Mouse (Mus musculus): ENCODE measurements at regions not wholly inside any gene's neighbourhood (a gene's known extent, or its start where the extent isn't known, plus 50 kb on each side); places are given as distances from the start of the nearest gene placed in this dataset.

GRCm38 (mm10) chr13:110450526-110450925 lies 55.7 kb downstream of the Plk2 start:
- Histone ChIP-seq H3K27me3 (ENCODE audit: control insufficient read depth, insufficient read depth, low read length) (no peaks in the 10 kb centered on the region), H3K4me1 (ENCODE audit: control insufficient read depth, insufficient read depth, low read length) (no peaks in the 10 kb centered on the region), H3K4me3 (replicated peaks; ENCODE audit: insufficient read depth, low read depth, low read length) (no peak overlapping the region), H3K27ac (ENCODE audit: insufficient read depth, low read length) (no peak overlapping the region)
- no peak for DNase-seq
- TF ChIP-seq POLR2A (IDR thresholded peaks at IDR 0.05; ENCODE audit: borderline replicate concordance, insufficient read depth, low read length) (no peak), CTCF (IDR thresholded peaks at IDR 0.05; ENCODE audit: borderline replicate concordance, insufficient read depth, low read depth, low read length) (no peak)
- WGBS, result 67% methylated on average over 1 of the region's 1 CpGs

DNA sequence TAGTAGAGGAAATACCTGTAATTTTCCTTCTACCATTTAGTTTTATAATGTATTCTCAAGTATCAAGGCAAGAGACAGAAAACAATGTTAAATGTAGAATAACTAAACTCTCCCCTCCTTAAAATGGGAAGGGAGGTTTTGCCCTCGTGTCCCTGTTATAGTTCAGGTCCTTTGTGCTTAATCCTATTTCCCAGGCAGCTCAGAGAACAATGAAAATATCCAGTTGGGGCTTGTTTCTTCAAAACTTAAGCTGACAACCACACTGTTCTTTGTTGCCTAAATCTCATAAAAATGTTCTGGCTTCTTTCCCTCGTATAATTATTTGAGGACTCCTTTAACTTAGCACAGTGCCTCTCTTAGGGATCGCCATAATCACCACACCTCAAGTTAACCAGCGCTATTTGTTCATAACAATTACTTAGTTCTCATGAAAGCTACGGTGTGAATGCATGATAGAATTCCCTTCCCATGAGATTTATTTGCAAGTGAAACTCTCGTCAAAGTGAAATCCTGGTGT lies 57.2 kb downstream of the Plk2 start:
- 65% methylated on average over 6 of the region's 6 CpGs for WGBS
- no peak overlapping the region for H3K4me3 ChIP-seq (replicated peaks; ENCODE audit: insufficient read depth, low read depth, low read length)
- H3K27me3 ChIP-seq (ENCODE audit: control insufficient read depth, insufficient read depth, low read length), result no peaks in the 10 kb centered on the region
- H3K27ac ChIP-seq (ENCODE audit: insufficient read depth, low read length), result no peak overlapping the region
- no peak for DNase-seq
- no peaks in the 10 kb centered on the region for H3K4me1 ChIP-seq (ENCODE audit: control insufficient read depth, insufficient read depth, low read length)
- TF ChIP-seq POLR2A (IDR thresholded peaks at IDR 0.05; ENCODE audit: borderline replicate concordance, insufficient read depth, low read length), result no peak
- TF ChIP-seq CTCF (IDR thresholded peaks at IDR 0.05; ENCODE audit: borderline replicate concordance, insufficient read depth, low read depth, low read length), result no peak

GRCm38 (mm10) chr13:110455085-110455484 lies 60.2 kb downstream of the Plk2 start:
- Histone ChIP-seq H3K27ac (ENCODE audit: insufficient read depth, low read length) (no peak overlapping the region), H3K27me3 (ENCODE audit: control insufficient read depth, insufficient read depth, low read length) (no peaks in the 10 kb centered on the region), H3K4me3 (replicated peaks; ENCODE audit: insufficient read depth, low read depth, low read length) (no peak overlapping the region), H3K4me1 (ENCODE audit: control insufficient read depth, insufficient read depth, low read length) (peaks cover 3% of the 10 kb centered on the region; the same call in 1 of the 2 replicates)
- WGBS, result 63% methylated on average over 4 of the region's 4 CpGs
- no peak for DNase-seq
- TF ChIP-seq POLR2A (IDR thresholded peaks at IDR 0.05; ENCODE audit: borderline replicate concordance, insufficient read depth, low read length), result no peak
- no peak for TF ChIP-seq CTCF (IDR thresholded peaks at IDR 0.05; ENCODE audit: borderline replicate concordance, insufficient read depth, low read depth, low read length)

- WGBS, result 93% methylated on average over 5 of the region's 5 CpGs
- Histone ChIP-seq H3K4me1 (ENCODE audit: control insufficient read depth, insufficient read depth, low read length) (peaks cover 3% of the 10 kb centered on the region; the same call in 1 of the 2 replicates), H3K27me3 (ENCODE audit: control insufficient read depth, insufficient read depth, low read length) (no peaks in the 10 kb centered on the region), H3K4me3 (replicated peaks; ENCODE audit: insufficient read depth, low read depth, low read length) (no peak overlapping the region), H3K27ac (ENCODE audit: insufficient read depth, low read length) (no peak overlapping the region)
- TF ChIP-seq POLR2A (IDR thresholded peaks at IDR 0.05; ENCODE audit: borderline replicate concordance, insufficient read depth, low read length) (no peak), CTCF (IDR thresholded peaks at IDR 0.05; ENCODE audit: borderline replicate concordance, insufficient read depth, low read depth, low read length) (no peak)
- DNase-seq, result no peak
Measured at GRCm38 (mm10) chr13:110455569-110456196, 60.8 kb downstream of the Plk2 start.

DNA sequence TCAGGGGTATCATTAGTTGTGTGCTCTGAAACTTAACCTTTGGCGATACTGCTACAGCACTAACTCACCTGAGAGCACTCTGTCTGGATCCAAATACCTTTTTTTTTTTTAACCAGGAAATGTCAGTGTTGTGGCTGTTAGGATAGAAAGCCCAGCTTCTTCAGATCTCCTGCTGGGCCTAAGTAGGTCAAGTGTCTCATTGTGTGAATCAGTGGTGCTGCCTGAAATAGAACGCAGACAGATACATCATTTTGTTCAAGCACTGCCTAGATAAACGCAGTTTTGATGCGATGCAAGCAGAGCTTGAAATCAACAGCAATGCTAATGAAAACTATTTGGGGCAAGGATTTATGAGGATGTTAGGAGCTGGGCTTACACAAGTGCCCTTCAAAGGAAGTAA lies 63.9 kb downstream of the Plk2 start:
- TF ChIP-seq CTCF (IDR thresholded peaks at IDR 0.05; ENCODE audit: borderline replicate concordance, insufficient read depth, low read depth, low read length), result no peak
- TF ChIP-seq POLR2A (IDR thresholded peaks at IDR 0.05; ENCODE audit: borderline replicate concordance, insufficient read depth, low read length), result no peak
- Histone ChIP-seq H3K4me1 (ENCODE audit: control insufficient read depth, insufficient read depth, low read length) (peaks cover 3% of the 10 kb centered on the region; the same call in 1 of the 2 replicates), H3K27ac (ENCODE audit: insufficient read depth, low read length) (no peak overlapping the region), H3K27me3 (ENCODE audit: control insufficient read depth, insufficient read depth, low read length) (no peaks in the 10 kb centered on the region), H3K4me3 (replicated peaks; ENCODE audit: insufficient read depth, low read depth, low read length) (no peak overlapping the region)
- 5% methylated on average over 4 of the region's 4 CpGs for WGBS
- peak; percentile 16 to 67 for DNase-seq

- H3K4me1 ChIP-seq (ENCODE audit: control insufficient read depth, insufficient read depth, low read length), result peaks cover 3% of the 10 kb centered on the region; the same call in 1 of the 2 replicates
- WGBS, result 83% methylated on average over 13 of the region's 13 CpGs
- H3K27me3 ChIP-seq (ENCODE audit: control insufficient read depth, insufficient read depth, low read length), result no peaks in the 10 kb centered on the region
- TF ChIP-seq POLR2A (IDR thresholded peaks at IDR 0.05; ENCODE audit: borderline replicate concordance, insufficient read depth, low read length), result no peak
- no peak for TF ChIP-seq CTCF (IDR thresholded peaks at IDR 0.05; ENCODE audit: borderline replicate concordance, insufficient read depth, low read depth, low read length)
- no peak overlapping the region for H3K4me3 ChIP-seq (replicated peaks; ENCODE audit: insufficient read depth, low read depth, low read length)
- no peak for DNase-seq
- no peak overlapping the region for H3K27ac ChIP-seq (ENCODE audit: insufficient read depth, low read length)
Measured at GRCm38 (mm10) chr13:110461581-110461980, 66.7 kb downstream of the Plk2 start.

DNA sequence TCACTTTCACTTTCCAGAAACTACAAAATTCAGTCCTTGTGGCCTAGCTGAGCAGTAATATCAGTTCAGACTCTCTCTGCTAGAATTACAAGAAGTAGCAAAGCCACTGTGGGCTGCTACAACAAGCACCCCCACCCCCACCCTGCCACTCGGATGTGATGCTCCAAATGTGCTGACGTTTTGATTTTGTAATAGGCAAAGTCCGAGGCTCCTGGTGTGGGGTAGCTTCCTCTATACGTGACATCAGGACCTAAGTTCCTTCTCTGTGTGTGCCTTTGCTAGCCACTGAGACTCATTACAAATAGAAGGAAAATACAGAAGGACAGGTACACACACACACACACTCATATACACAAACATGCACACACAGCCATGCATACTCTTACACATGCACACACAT lies 76.7 kb downstream of the Plk2 start:
- H3K27ac ChIP-seq (ENCODE audit: insufficient read depth, low read length), result no peak overlapping the region
- H3K4me1 ChIP-seq (ENCODE audit: control insufficient read depth, insufficient read depth, low read length), result no peaks in the 10 kb centered on the region
- WGBS, result 66% methylated on average over 4 of the region's 4 CpGs
- H3K27me3 ChIP-seq (ENCODE audit: control insufficient read depth, insufficient read depth, low read length), result no peaks in the 10 kb centered on the region
- no peak overlapping the region for H3K4me3 ChIP-seq (replicated peaks; ENCODE audit: insufficient read depth, low read depth, low read length)
- no peak for DNase-seq
- TF ChIP-seq POLR2A (IDR thresholded peaks at IDR 0.05; ENCODE audit: borderline replicate concordance, insufficient read depth, low read length) (no peak), CTCF (IDR thresholded peaks at IDR 0.05; ENCODE audit: borderline replicate concordance, insufficient read depth, low read depth, low read length) (no peak)

GRCm38 (mm10) chr13:110477709-110478108 lies 82.9 kb downstream of the Plk2 start:
- no peak overlapping the region for H3K4me3 ChIP-seq (replicated peaks; ENCODE audit: insufficient read depth, low read depth, low read length)
- DNase-seq, result no peak
- WGBS, result 89% methylated on average over 5 of the region's 5 CpGs
- H3K27me3 ChIP-seq (ENCODE audit: control insufficient read depth, insufficient read depth, low read length), result no peaks in the 10 kb centered on the region
- TF ChIP-seq CTCF (IDR thresholded peaks at IDR 0.05; ENCODE audit: borderline replicate concordance, insufficient read depth, low read depth, low read length), result no peak
- no peak for TF ChIP-seq POLR2A (IDR thresholded peaks at IDR 0.05; ENCODE audit: borderline replicate concordance, insufficient read depth, low read length)
- H3K4me1 ChIP-seq (ENCODE audit: control insufficient read depth, insufficient read depth, low read length), result no peaks in the 10 kb centered on the region
- no peak overlapping the region for H3K27ac ChIP-seq (ENCODE audit: insufficient read depth, low read length)
